Mouse (Mus musculus): ENCODE data around the gene Mbd4.
"Not testable (repeated sequence)": the region's sequence is repeated elsewhere in the genome, so short reads cannot be mapped to it uniquely, and the experiment has no call there.

Gene Mbd4

DNA sequence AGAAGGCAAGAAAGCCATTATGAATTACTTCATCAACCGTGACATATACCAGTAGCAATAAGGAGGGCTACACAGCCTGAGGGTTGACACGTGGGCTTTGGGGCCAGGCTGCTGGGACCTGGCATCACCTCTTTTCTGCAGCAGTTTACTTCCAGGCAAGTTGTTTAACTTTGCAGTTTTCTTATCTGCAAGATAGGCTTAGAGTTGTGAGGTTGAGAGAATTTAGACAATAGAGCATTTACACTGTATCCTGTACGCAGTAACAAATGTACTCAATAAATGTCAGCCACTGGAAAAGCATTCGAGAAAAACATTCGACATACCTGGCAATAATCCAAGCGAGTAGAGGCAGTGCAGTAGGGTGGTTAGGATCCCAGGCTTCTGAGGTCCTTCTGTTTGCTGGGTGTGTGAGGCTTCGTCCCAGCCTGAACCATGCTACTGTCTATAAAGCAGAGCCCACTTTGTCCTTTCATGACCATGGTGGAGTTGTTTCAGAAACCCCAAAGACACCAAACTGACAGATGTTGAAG is 6.9 kb upstream of the Mbd4 start:
- in situ Hi-C loops (cut with MboI, MseI), result no loop called here

DNA sequence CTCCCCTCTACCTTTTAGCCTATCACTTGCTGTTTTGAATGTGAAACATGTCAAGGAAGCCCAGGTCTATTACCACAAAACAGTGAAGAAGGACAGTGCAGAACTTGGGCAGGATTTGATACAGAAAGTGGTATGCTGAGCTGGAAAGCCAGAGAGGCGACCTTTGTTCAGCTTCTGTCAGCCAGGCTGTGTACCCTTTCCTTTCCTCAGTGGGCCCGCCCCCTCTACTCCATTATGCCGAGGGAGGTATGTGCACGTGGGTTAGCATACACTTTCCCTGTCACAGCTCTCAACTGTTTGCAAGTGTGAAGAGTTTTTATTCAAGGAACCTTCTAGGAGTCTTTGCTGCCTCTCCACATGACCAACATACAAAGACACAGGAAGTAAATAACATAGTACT is 6.1 kb upstream of the Mbd4 start:
- in situ Hi-C loops (cut with MboI, MseI), result no loop called here

DNA sequence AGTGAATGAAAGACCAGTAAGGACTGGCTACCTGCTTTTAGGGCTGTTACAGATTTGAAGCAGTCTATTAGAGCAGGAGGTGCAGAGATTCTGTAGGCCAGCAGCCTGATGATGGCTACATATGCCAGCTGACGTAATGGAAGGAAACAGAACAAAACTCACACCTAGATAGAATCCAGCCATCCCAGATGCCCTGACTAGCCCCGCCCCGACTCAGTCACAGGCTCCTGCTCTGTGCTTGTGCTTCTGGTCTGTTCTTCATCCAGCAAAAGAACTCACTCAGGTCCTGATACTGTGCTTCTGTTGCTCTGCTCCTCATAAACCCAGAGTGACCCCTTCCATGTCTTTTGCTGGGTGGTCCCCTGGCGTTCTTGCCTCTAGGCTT is 3.2 kb upstream of the Mbd4 start:
- in situ Hi-C loops (cut with MboI, MseI), result no loop called here

DNA sequence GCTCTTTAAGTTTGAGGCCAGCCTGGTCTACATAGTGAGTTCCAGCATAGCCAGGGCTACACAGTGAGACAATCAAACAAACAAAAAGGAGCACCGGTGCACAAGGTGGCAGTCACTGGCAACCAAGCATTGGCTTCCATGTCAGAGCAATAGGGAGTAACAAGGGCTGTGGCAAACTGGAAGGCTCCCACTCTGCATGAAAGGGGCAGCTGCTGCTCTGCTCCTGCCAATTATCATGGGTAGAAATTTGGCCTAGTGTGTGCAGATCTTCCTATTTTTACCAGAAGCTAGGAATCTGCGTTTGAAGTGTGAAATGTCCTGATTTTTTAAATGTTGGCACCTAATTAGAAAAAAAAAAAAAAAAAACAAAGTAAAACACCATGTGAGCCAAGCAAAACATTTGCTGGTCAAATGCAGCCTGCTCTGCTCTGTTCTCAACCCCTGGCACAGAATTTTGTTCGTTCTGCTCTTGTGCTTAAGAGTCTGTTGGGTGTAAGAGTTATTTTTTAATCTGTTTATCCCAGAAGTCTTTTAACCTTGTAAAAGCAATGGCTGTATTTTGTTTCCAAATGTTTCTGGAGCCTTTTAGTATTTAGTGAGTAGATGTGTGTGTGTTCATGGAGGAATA is 2.7 kb upstream of the Mbd4 start:
- in situ Hi-C loops (cut with MboI, MseI), result no loop called here

DNA sequence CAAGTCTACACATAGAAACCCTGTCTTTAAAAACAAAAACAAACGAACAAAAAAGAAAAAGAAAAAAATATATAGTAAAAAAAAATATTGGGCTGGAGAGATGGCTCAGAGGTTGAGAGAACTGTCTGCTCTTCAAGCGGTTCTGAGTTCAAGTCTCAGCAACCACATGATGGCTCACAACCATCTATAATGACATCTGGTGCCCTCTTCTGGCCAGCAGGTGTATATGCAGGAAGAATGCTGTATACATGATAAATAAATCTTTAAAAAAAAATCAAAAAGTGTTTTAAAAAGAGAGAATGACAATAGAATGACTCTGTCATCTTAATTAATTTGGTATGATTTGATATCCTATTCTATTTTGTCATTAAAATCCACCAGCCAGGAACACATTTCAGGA is 1.3 kb upstream of the Mbd4 start:
- in situ Hi-C loops (cut with MboI, MseI), result no loop called here

DNA sequence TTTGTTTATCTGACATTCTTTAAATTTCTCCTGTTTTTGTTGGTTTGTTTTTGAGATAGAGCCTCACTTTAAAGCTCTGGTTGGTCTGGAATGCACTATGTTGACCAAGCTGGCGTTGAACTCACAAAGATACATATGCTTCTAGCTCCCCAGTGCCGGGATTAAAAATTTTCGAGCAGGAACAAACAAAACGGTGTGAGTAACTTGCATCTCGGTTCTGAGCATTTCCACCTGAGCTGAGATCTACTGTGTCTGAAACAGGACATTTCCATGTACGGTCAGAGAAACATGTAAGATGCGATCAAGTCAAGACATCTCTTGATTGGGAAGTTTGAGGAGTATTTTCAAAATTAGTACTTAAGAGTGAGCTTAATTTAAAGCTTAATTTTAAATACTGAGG is 814 bp upstream of the Mbd4 start:
- in situ Hi-C loops (cut with MboI, MseI), result no loop called here

DNA sequence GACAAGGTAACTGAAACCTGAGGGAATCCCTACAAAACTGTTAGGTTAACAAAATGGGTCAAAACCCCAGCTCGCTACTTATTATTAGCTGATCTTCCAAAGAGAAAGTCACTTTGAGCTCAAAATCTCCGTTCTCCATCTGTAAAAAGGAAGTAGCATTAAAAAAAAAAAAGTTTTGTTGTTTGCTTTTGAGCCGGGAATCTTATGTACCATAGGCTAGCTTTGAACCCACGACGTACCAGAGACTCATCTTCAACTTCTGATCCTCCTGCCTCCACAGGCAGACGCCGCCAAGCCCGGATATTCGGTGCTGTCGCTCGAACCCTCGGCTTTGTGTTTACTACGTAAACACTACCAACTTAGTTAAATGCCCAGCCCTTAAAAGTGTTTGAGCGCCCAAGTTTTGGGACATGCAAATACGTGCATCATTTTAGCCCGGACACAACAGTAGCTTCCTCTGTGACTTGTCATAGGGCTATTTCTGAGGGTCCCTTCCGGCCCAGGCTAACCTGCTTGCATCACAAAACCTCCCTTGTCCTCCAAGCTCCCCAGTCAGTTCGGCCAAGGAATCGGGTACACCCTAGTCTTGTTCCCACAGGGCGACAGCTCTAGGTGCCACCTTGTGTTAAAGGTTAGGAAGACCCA is 603 bp downstream of the Mbd4 start:
- in situ Hi-C loops (cut with MboI, MseI), result no loop called here

DNA sequence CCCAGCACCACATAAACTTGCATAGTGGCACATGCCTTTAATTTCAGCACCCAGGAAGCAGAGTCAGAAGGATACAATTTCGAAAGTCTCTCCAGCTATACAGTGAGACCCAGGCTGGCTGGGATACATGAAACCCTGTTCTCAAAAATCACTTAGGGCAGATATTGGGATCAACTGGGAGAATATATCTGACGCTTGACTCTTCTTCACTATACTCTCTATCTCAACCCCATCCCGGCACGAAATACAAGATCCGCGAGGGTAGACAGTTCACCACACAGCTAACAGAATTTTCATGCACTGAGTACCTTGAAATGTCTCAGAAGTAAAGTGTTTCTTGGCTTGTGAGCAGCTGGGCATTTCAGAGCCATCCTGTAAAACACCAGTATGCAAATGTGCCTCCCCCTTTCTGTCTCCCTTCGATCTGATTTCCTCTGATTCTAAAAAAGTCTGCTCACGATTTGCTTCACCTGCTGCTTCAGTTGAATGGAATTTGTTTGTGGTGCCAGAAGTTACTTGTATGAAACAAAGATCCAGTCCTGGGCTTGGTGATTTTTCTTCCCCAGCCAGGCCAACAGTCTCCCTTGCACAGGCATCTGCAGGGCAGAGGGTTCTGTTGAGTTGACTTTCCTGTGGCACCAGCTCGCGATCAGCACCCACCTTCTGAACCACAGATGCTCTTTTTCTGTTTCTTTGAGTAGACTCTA is 4.4 kb downstream of the Mbd4 start:
- in situ Hi-C loops (cut with MboI, MseI), result no loop called here

DNA sequence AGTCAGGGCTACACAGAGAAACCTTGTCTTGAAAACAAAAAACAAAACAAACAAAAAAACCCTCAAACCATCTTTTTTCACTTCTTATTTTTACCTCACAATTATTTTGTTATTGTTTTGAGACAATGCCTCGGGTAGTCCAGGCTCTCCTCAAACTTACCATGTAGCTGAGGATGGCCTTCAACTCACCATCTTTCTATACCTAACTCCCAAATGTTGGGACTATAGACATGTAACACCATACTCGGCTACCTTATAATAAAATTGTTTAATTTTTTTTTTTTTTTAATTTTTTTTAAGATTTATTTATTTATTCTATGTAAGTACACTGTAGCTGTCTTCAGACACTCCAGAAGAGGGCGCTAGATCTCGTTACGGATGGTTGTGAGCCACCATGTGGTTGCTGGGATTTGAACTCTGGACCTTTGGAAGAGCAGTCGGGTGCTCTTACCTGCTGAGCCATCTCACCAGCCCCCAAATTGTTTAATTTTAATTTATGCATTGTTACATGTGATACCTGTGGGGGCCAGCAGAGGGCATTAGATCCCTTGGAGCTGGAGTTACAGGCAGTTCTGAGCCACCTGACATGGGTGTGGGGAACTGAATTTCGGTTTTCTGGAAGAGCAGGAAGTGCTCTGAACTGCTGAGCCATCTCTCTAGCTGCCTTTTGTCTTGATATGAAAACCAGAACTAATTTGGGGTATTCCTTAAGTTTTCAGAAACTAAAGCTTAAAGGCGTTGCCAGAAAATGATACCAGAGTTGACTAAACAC is 6.3 kb downstream of the Mbd4 start:
- in situ Hi-C loops (cut with MboI, MseI), result no loop called here

DNA sequence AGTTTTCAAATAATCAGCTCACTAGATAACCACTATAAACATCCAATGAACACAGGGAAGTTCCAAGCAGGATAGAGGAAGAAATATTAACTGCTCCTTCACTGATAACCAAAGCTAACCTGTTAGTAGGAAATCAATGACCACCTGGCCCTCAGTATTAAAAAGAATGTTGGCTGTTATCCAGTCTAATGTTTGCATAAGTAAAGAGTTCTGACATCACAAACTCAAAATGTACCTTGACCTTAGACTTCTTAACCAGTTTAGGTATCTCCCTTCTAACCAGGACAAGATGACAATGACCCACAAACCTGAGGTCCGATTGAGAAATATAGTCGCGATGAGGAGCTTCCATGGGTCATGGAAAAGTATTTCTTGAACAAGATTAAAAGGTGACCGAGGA is 8.2 kb downstream of the Mbd4 start:
- in situ Hi-C loops (cut with MboI, MseI), result no loop called here

DNA sequence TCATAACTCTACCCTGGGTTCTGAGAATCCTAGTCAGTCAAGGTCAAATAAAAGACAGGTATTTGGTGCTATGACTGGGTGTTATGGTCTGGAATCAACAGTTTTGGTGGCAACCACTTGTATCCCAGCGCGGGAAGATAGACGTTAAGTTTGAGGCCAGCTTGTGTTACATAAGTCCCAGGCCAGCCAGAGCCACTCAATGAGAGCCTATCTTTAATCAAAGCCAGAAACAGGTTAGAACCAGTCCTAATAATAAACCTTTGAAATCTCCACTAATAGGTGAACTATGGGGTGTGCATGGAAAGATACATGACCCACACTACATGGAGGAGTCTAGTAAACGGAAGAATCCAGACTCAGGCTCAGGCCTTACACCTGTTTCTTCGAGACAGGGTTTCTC is 14.4 kb downstream of the Mbd4 start:
- in situ Hi-C loops (cut with MboI, MseI), result no loop called here

DNA sequence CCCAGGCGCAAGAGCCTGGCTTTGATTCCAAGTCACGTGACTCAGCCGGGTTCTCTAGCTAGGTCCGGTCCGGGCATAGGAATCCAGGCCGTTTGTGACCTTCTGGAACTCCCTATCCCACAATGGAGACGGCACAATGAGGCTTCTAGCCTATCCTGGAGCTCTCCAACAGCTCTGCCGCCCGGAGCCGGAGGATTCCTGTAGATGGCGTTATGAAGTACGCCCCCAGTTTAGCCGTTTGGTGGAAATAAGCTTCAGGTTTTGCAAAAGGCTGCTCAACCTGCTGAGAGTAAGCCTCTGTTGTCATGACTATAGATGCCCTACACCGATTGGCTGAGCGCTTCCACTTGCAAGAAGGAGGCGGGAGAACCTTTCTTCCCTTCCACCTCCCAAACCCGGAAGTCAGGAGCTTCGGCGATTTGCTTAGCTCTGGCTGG is 15.0 kb downstream of the Mbd4 start, which contains the start of gene Efcab12:
Efcab12 (minus strand) TSS at position 252 of the 437 bp plus-strand sequence.
- in situ Hi-C loops (cut with MboI, MseI), result no loop called here

DNA sequence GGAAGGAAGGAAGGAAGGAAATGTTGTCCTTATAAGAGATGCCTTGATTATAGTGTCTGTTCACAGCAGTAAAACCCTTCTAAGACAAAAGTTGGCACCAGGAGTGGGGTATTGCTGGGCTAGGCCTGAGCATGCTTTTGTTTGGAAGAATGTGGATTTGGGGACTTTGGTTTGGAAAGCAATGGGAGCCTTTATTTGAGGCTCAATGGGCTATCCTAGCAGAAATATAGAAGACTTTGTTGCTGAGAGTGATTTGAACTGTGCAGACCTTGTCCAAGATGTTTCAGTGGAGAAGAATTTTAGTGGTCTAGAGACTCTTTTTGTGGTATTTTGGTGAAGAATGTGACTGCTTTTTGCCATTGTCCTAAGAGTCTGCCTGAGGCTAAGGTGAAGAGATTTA is 19.3 kb downstream of the Mbd4 start:
- in situ Hi-C loops (cut with MboI, MseI), result no loop called here

DNA sequence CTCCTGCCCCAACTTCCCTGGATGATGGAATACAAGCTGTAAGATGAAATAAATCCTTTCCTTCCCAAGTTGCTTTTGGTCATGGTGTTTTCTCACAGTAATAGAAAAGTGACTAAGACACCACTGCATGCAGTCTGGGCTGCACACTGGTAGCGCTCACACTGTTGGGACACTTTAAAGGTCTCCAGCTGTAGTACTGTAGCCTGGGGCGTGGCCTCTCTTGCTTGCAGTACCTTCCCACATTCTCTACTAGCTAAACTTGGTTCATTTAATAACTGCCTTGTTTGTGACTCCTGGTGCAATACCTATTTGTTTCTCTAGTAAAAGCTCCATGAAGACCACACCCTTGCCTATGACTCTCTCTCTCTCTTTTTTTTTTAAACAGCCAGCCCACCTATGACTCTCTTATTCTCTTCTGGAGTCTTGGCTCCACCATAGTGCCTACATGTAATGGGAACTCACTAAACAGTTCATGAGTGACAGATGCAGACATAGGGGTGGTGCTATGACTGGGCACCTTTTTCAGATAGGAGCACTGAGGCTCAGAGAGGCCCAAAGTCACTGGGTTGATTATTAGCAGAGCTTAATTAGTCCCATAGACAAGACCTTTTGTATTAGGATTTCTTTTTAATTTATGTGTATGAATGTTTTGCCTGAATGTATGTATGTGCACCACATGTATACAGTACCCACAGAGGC is 20.9 kb downstream of the Mbd4 start:
- in situ Hi-C loops (cut with MboI, MseI), result no loop called here

DNA sequence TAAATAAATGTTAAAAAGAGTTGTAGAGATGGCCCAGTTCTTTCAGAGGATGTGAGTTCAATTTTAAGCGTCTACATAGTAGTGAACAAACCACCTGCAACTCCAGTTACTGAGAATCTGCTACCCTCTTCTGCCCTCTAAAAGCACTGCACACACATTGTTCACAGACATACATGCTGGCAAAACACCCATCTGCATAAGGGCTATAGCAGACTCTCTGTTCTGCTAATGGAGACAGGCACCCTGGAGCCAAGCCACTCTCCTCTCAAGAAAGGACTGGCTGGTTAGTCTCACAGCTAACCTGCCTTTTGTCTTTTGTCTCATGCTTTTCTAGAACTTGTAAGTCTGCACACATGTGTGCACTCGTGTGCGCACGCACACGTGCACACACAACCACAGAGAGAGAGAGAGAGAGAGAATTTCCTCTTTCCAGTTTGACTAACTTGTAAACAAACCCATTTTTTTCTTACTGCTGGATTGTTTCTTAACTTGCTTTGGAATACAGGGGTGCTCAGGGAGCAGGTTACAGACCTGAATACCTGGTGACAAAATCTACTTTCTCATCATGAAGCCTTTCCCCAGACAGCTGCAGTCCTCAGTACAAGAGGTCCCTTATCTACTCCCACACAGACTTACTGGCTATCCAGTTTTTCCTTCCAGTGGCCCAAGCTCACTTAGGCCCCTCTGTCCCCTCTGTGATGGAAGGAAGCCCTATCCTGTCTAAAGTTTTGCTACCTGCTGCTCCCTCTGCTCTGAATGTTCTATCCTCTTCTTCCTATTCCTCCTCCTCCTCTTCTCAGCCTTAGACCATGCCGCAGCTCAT is 22.2 kb downstream of the Mbd4 start:
- in situ Hi-C loops (cut with MboI, MseI), result no loop called here

DNA sequence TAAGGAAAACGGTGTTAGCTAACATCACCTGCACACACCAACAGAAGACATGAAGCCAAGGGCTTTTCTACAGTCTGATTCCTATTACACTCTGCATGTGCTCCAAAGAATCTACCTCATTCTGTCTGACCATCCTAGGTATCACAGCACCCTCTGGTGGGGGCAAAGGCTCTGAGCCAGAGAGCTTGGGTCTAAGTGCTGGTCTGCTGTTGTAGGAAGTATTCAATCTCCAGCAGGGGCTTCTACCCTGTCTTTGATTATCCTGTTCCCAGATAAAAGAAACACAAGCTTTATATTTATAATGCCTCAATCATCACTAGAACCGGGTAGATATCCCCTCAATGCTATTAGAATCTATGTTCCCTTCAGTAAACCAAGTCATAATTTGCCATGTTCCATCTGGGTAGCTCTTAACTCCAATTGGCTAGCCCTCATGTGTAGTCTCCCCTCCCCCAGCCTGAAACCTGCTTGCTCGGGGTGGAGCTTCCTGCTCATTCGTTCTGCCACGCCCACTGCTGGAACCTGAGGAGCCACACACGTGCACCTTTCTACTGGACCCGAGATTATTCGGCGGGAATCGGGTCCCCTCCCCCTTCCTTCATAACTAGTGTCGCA is 29.2 kb downstream of the Mbd4 start:
- in situ Hi-C loops (cut with MboI, MseI), result not testable (repeated sequence)

DNA sequence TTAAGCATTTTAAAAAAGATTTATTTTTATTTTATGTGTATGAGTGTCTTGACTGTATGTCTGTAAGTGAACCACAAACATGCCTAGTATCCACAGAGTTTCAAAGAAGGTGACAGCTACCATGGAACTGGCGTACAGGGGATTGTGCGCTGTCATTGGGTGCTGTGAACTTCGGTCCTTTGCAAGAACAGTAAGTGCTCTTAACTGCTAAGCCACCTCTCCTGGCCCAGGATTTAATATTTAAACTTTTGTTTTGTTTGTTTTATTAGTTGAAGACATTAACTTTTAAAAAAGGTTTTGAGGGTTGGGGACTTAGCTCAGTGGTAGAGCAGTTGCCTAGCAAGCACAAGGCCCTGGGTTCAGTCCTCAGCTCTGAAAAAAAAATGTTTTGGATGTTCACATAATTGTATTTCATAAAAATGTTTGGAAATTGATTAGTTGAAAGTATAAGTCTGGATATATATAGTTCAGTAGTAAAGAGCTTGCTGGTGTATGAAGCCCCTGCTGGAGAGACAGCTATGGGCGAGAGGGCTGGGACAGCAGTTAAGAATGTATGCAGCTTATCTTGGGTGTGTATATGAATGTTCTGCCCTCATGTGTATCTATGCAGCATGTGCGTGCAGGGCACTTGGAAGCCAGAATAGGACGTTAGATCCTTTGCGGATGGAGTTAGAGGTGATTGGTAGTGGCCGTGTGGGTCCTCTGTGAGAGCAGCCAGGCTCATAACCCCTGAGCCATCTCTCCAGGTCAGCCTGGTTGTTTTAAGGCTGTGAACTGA is 31.8 kb downstream of the Mbd4 start:
- in situ Hi-C loops (cut with MboI, MseI), result no loop called here

DNA sequence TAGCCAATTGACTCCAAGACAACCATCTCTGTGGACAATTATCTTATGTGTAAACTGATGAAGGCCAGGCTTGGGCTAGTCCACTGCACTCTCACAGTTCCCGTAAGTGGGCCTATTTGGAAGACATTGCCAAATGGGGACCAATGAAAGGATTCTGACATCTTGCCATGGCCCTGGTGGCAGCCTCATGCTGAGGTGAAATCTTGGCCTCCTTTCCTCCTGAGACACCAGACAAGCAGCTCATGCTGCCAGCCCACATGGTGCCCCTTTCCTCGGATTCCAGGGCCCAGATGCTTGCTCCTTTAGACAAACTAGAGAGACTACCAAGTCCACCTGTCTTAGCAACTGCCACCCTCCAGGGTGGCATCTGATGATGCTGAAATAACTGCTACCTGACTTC is 35.0 kb downstream of the Mbd4 start:
- in situ Hi-C loops (cut with MboI, MseI), result no loop called here

DNA sequence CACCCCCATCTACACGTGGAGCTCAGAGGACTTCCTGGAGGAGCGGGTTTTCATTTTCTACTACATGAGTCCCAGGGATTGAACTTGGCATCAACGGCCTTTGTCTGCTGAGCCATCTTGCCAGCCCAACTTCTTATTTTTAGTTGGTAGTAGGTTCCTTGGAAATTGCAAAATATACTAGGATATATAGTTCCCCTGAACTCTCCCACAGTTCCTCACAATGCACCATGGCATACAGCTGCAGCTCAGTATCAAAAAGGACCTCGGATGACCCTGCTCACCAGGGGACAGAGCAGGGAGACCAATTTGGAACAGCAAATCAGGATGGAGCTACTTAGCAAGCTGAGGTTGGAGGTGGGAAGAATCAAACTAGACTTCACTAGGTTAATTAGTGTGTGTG is 38.1 kb downstream of the Mbd4 start:
- in situ Hi-C loops (cut with MboI, MseI), result no loop called here
